Mouse (Mus musculus) monocyte, adult 5-6 weeks (primary cell): ENCODE measurements around the gene Arx. TPM values are rescaled to one million over a fixed set of nuclear protein-coding genes. Genes with fewer than 3 reads are reported as not detected.

Experiments
- ATAC-seq: fragments of 153-309, 156-312 bp; replicated peaks from 2 replicates; pipeline ENCODE4 v1.8.0; 2017; ENCODE audit warnings: mild to moderate bottlenecking; ENCODE audit not compliant: low TSS enrichment, insufficient number of reproducible peaks, severe bottlenecking, poor library complexity, low FRiP score
- total RNA-seq: library from RNA; stranded (forward); fragments of 200-1000, 200-491, 200-594 nt; gene quantifications from 3 replicates; pipeline ENCODE4 v1.2.3, GENCODE M21; 2017

The Arx gene
- total RNA-seq, 1 experiment from 2014 or later, result not detected

DNA sequence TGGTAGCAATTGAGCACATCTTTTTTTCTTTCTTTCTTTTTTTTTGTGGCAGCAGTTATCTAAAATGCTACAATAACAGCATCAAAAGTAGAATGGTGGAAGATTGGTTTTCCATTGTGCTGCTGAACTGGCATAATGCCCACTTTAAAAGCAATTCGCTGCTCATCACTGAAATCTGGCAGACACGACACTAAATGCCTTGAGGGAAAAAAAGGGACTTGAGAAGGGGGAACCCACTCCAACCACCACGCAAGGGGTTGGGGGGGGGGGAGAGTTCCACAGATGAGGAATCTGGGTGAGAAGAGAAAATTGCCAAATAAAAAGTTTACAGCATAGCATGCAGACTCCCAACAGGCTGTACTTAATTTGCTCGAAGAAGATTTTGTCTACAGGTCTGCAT, 31.3 kb downstream of the Arx start:
- no peak for ATAC-seq

DNA sequence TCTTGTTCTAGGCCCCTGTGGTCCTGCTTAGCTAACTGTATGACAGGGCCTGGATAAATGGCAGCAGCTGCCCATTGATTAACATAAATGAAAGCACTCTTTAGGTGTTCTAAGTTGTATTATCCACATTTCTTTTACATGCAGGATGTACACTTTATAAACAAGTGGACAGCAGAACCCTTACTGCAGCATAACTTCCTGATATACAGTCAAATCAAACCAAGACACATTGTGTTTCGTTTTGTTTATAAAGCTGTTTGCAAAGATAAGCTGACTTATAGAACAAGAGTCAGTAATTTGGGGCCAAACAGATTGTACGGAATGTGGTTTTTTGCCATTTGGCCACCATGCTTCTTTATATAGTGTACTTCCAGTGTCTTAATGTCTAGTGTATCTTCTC, 33.7 kb downstream of the Arx start:
- ATAC-seq, result no peak

DNA sequence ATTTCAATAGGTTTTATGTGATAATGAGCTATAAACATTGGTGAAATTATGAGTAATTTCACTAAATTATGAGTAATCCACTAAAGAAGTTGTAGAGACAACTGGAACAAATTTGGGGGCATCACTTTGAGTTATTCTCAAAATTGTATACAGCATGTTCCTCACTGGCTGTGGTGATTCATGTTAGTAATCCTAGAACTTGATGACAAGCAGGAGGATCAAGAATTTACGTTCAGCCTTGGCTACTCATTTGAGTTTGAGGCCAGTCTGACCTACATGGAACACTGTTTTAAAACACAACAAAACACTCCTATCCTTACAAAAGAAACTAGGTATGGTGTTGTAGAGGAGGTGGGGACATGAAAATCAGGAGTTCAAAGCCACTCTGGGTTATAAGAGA, 35.1 kb downstream of the Arx start:
- no peak for ATAC-seq
